Mouse (Mus musculus) adrenal gland, adult 10 weeks (tissue): ENCODE data around the gene Zfp329. TPM values are rescaled to one million over a fixed set of nuclear protein-coding genes. Genes with fewer than 3 reads are reported as not detected.

Source experiments
- polyA plus RNA-seq: library from polyadenylated mRNA; stranded (reverse); fragments of 350-450 nt; fragmentation: Illumina TruSeq; extraction: RNeasy Lipid Tissue Mini Kit (QIAGEN cat#74804); gene quantifications from one replicate; pipeline ENCODE4 v1.2.3, GENCODE M21; 2014; ENCODE audit warnings: low read depth, low replicate concordance

Zfp329 gene
- polyA plus RNA-seq = 31.4 TPM

DNA sequence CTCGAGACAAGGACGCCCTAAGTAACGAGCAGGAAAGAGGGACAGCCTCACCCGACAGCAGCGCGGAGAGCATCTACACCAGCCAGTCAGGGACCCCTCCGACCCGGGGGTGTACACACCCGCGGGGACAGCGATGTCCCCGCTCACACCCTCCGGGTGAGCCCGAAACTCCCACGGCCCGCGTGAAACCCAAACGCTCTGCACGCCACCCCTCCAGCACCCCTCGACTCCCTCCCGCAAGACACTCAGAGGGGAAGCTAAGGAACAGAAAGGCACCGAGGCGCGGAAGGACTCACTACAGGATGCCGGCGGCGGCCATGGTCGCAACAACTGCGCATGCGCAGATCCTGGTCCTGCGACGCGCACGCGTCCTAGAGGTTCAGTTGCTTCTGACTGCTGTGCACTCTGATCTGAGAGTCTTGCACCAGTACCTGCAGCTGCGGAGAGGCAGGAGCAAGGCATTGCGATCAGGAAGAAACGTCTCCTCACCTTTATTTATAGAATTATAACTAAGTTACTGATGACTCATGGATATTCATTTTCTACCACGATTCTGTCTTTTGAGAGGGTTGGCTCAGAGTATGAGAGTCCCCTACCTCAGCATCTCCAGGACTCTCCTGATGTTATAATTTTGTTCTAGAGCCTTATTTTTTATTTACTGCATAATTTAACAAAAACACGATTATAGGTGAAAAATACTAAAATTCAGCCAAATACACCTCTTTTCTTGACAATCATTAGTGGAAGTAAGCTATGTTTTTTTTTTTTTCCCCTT lies at the start of gene Zfp329:
Gene Zfp329 (minus strand): TSS at position 338 of the 775 bp plus-strand sequence.

GRCm38 (mm10) chr7:12834162-12835120 lies 15.8 kb upstream of the Zfp329 start, which contains the start of gene Zfp110:
TSS of gene Zfp110 (plus strand) at chr7:12834761.

DNA sequence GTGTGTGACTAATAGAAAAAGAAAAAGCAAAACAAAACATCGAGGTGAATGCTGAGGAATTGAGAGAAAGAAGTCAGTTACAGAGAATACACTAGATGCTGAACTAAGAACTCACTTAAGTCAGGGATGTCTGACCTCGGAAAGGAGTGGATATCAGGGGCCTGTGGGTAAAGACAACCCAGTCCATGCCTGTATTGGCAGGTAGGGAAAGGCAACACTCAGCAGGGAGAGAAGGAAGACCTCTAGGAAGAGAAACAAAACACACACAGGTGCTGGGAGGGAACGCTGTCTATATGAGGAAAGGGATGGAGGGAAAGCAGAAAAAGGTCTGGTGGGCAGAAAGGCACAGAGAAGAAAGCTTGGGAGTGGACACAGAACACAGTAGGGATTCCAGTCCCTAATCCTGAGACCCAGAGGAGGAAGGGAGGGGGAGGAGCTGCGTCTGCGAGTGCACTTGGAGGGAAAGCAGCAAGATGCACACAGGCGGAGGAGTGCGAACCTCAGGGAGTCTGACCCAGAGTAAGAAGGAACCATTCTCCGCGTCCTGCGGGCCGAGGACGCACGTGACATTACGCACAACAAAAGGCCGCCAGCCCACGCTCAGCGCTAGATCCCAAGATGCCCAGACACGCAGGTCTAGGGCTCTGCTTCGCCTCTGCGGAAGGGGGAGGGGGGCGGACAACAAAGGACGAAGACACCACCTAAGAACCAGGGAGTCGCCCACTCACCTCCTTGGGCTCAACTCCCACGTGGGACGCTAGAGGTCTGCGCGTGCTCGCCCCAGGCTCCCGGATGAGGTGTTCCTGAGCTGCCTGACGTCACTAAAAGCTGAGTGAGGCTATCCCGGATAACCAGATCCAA lies 15.6 kb downstream of the Zfp329 start, which contains the start of gene Zscan18:
Gene Zscan18 (minus strand): TSS at position 770 of the 861 bp plus-strand sequence.

Other genes starting within 250 kb of the Zfp329 start
- not detected for gene Vmn2r53, start 210.1 kb downstream of the Zfp329 start, polyA plus RNA-seq
- gene Vmn2r54, start 178.5 kb downstream of the Zfp329 start, polyA plus RNA-seq = not detected
- gene Vmn2r55, start 133.9 kb downstream of the Zfp329 start, polyA plus RNA-seq = not detected
- not detected for gene Vmn2r56, start 83.9 kb downstream of the Zfp329 start, polyA plus RNA-seq
- gene Zscan18, start 15.2 kb downstream of the Zfp329 start, polyA plus RNA-seq = 4.0 TPM
- gene Zfp110, start 15.9 kb upstream of the Zfp329 start, polyA plus RNA-seq = 33.4 TPM
- 6.9 TPM for gene Zfp128, start 62.3 kb upstream of the Zfp329 start, polyA plus RNA-seq
- gene Zscan22, start 79.0 kb upstream of the Zfp329 start, polyA plus RNA-seq = 6.2 TPM
- gene Rps5, start 103.4 kb upstream of the Zfp329 start, polyA plus RNA-seq = 15.5 TPM
- not detected for gene Rnf225, start 108.6 kb upstream of the Zfp329 start, polyA plus RNA-seq
- 5.4 TPM for gene Zfp324, start 147.0 kb upstream of the Zfp329 start, polyA plus RNA-seq
- gene Zfp446, start 159.0 kb upstream of the Zfp329 start, polyA plus RNA-seq = 3.8 TPM
- not detected for gene Slc27a5, start 179.3 kb upstream of the Zfp329 start, polyA plus RNA-seq
- gene Trim28, start 180.3 kb upstream of the Zfp329 start, polyA plus RNA-seq = 27.9 TPM
- 0.82 TPM for gene Zbtb45, start 191.2 kb upstream of the Zfp329 start, polyA plus RNA-seq
- gene Chmp2a, start 215.9 kb upstream of the Zfp329 start, polyA plus RNA-seq = 108 TPM
- gene Ube2m, start 219.4 kb upstream of the Zfp329 start, polyA plus RNA-seq = 79.8 TPM
- 0.52 TPM for gene Mzf1, start 235.9 kb upstream of the Zfp329 start, polyA plus RNA-seq